7 mouse cellular contexts compared by ENCODE assay signal in the genomic region with DNA sequence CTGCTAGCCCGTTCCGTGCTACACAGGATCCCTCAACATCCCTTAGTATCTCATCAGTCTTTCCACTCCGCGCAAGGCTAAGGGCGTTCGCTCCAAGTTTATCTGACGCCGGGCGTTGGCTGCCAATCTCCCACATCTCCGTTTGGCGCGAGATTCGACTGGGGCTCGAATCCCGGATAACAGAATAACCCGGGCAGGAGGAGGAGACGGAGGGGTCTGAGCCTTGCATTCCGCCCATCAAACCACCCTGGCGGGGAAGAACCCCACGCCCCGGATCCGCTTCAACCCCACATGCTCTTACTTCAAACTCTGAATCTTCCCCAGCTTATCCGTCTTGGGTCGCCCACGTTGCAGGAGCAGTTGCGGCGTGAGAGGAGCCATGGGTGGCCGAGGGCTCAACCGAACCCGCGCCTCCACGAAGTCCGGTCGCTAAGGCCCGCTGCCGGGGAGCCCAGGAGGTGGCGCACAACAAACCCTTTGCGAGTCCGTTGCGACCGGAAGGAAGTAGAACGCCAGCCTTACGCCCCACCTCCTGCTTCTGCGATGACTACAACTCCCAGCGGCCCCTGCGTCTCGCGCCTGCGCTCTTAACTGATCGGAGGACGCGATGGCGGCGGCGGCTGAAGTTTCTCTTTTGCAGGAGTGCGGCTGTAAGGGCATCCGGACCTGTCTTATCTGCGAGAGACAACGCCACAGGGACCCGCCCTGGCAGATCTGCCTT. TPM values are rescaled to one million over a fixed set of nuclear protein-coding genes. Genes with fewer than 3 reads are reported as not detected.
DNase-seq lines count a peak whose midpoint lies in the region; ATAC-seq lines count a peak whose summit lies in the region.

Lrwd1 (minus strand) TSS at position 504 of the 721 bp plus-strand sequence.
Alkbh4 (plus strand) TSS at position 576 of the 721 bp plus-strand sequence.

- no peaks in the 10 kb centered on the region; the same call in 1 of the 2 replicates for H3K4me1 ChIP-seq in embryonic facial prominence, embryonic 11.5 days (ENCODE audit: control insufficient read depth, insufficient read depth, low read length)
- peaks cover 22% of the 10 kb centered on the region for H3K4me1 ChIP-seq in limb, embryonic 10.5 days
- H3K4me1 ChIP-seq in midbrain, embryonic 13.5 days (replicated peaks) = peaks cover 24% of the 10 kb centered on the region

- WGBS in embryonic facial prominence, embryonic 11.5 days = under 1% methylated on average over 60 of the region's 60 CpGs
- 1% methylated on average over 60 of the region's 60 CpGs for WGBS in limb, embryonic 10.5 days
- under 1% methylated on average over 60 of the region's 60 CpGs for WGBS in midbrain, embryonic 13.5 days

- H3K27ac ChIP-seq in embryonic facial prominence, embryonic 11.5 days (replicated peaks; ENCODE audit: low read depth, low read length) = no peak within 1 kb of the TSS
- H3K27ac ChIP-seq in limb, embryonic 10.5 days = peak within 1 kb of the TSS; percentile 86
- no peak within 1 kb of the TSS for H3K27ac ChIP-seq in midbrain, embryonic 13.5 days

- peaks cover 8% of the 10 kb centered on the region for H3K36me3 ChIP-seq in embryonic facial prominence, embryonic 11.5 days (replicated peaks; ENCODE audit: control insufficient read depth, insufficient read depth, low read depth, low read length)
- peaks cover 65% of the 10 kb centered on the region for H3K36me3 ChIP-seq in limb, embryonic 10.5 days
- peaks cover 52% of the 10 kb centered on the region for H3K36me3 ChIP-seq in midbrain, embryonic 13.5 days

- H3K9me3 ChIP-seq in embryonic facial prominence, embryonic 11.5 days (replicated peaks; ENCODE audit: control insufficient read depth, low read length) = no peaks in the 10 kb centered on the region
- no peaks in the 10 kb centered on the region for H3K9me3 ChIP-seq in limb, embryonic 10.5 days (replicated peaks)
- H3K9me3 ChIP-seq in midbrain, embryonic 13.5 days = no peaks in the 10 kb centered on the region

- peak within 1 kb of the TSS; percentile 70 for H3K9ac ChIP-seq in embryonic facial prominence, embryonic 11.5 days (replicated peaks; ENCODE audit: low read length)
- peak within 1 kb of the TSS; percentile 81 for H3K9ac ChIP-seq in midbrain, embryonic 13.5 days (replicated peaks)

- peak; percentile 97 for DNase-seq in adrenal gland, postnatal 14 days
- peak; percentile 98 for DNase-seq in embryonic facial prominence, embryonic 11.5 days (ENCODE audit: low spot score)
- DNase-seq in kidney, adult 11 months = peak; percentile 95
- peak; percentile 96 for DNase-seq in limb, embryonic 10.5 days (ENCODE audit: low spot score)
- peak; percentile 93 for DNase-seq in spleen, adult 12 weeks (ENCODE audit: low spot score)

- peak within 1 kb of the TSS; percentile 77 for H3K4me3 ChIP-seq in embryonic facial prominence, embryonic 11.5 days (ENCODE audit: low read depth, low read length)
- peak within 1 kb of the TSS; percentile 82 for H3K4me3 ChIP-seq in limb, embryonic 10.5 days
- peak within 1 kb of the TSS; percentile 84 for H3K4me3 ChIP-seq in midbrain, embryonic 13.5 days (replicated peaks)

- peak within 1 kb of the TSS; percentile 61 for H3K4me2 ChIP-seq in embryonic facial prominence, embryonic 11.5 days (ENCODE audit: low read depth, low read length)
- peak within 1 kb of the TSS; percentile 88 for H3K4me2 ChIP-seq in midbrain, embryonic 13.5 days (replicated peaks)

- no peaks in the 10 kb centered on the region for H3K27me3 ChIP-seq in embryonic facial prominence, embryonic 11.5 days (ENCODE audit: control insufficient read depth, insufficient read depth, low read length)
- no peaks in the 10 kb centered on the region for H3K27me3 ChIP-seq in limb, embryonic 10.5 days (ENCODE audit: low read depth, poor library complexity, severe bottlenecking)
- no peaks in the 10 kb centered on the region for H3K27me3 ChIP-seq in midbrain, embryonic 13.5 days

- peak; percentile 83 for ATAC-seq in embryonic facial prominence, embryonic 11.5 days (replicated peaks; ENCODE audit: insufficient number of reproducible peaks, low FRiP score, low TSS enrichment, low read depth)
- peak; percentile 82 for ATAC-seq in granulocyte monocyte progenitor cell, adult 5-6 weeks (replicated peaks; ENCODE audit: poor library complexity, severe bottlenecking)
- peak; percentile 95 for ATAC-seq in midbrain, embryonic 13.5 days

RNA-seq across cellular contexts. Expression of gene Lrwd1, which starts in this region (rescaled TPM):
- total RNA-seq in adrenal gland, postnatal 14 days (2021) = 11.2 and 15.5 TPM in 2 replicates
- polyA plus RNA-seq in embryonic facial prominence, embryonic 11.5 days (2014; fragmentation: Nextera tagmentation; extraction: Ambion mirVana) = 42.1 and 45.1 TPM in 2 replicates
- total RNA-seq in granulocyte monocyte progenitor cell, adult 5-6 weeks (2014; fragmentation: Nextera tagmentation) = 31.5 and 33.0 TPM in 2 replicates
- 46.3 and 70.4 TPM in 2 replicates for total RNA-seq in granulocyte monocyte progenitor cell, adult 5-6 weeks (2017)
- polyA plus RNA-seq in limb, embryonic 10.5 days (2016; fragmentation: Nextera tagmentation; extraction: Ambion mirVana) = 62.4 and 66.4 TPM in 2 replicates
- polyA plus RNA-seq in midbrain, embryonic 13.5 days (2015; fragmentation: Nextera tagmentation; extraction: Ambion mirVana) = 31.7 and 33.8 TPM in 2 replicates

RNA-seq across cellular contexts. Expression of gene Alkbh4, which starts in this region (rescaled TPM):
- 7.2 and 9.8 TPM in 2 replicates for total RNA-seq in adrenal gland, postnatal 14 days (2021)
- 17.2 and 17.7 TPM in 2 replicates for polyA plus RNA-seq in embryonic facial prominence, embryonic 11.5 days (2014; fragmentation: Nextera tagmentation; extraction: Ambion mirVana)
- 13.7 and 18.2 TPM in 2 replicates for total RNA-seq in granulocyte monocyte progenitor cell, adult 5-6 weeks (2014; fragmentation: Nextera tagmentation)
- 5.3 and 11.9 TPM in 2 replicates for total RNA-seq in granulocyte monocyte progenitor cell, adult 5-6 weeks (2017)
- 26.4 and 27.9 TPM in 2 replicates for polyA plus RNA-seq in limb, embryonic 10.5 days (2016; fragmentation: Nextera tagmentation; extraction: Ambion mirVana)
- 23.0 and 23.6 TPM in 2 replicates for polyA plus RNA-seq in midbrain, embryonic 13.5 days (2015; fragmentation: Nextera tagmentation; extraction: Ambion mirVana)
